Mouse (Mus musculus): ENCODE measurements around the gene Vat1. TPM values are rescaled to one million over a fixed set of nuclear protein-coding genes. Genes with fewer than 3 reads are reported as not detected.
"Not testable (repeated sequence)": the region's sequence is repeated elsewhere in the genome, so short reads cannot be mapped to it uniquely, and the experiment has no call there.

Gene Vat1
- polyA plus RNA-seq, 1 experiment from 2014 or later: 47.6 TPM

GRCm38 (mm10) chr11:101446860-101447259 is 19.2 kb downstream of the Vat1 start:
- H3K4me1 ChIP-seq (ENCODE audit: control insufficient read depth, insufficient read depth, low read length): peaks cover 17% of the 10 kb centered on the region; the same call in 1 of the 2 replicates

GRCm38 (mm10) chr11:101446319-101446718 is 19.7 kb downstream of the Vat1 start:
- no peak for ATAC-seq (ENCODE audit: insufficient number of reproducible peaks, insufficient read depth, low FRiP score, low read depth)
- H3K36me3 ChIP-seq (ENCODE audit: control insufficient read depth, insufficient read depth, low read length): peaks cover 21% of the 10 kb centered on the region
- H3K27me3 ChIP-seq (ENCODE audit: control insufficient read depth, insufficient read depth, low read length): no peaks in the 10 kb centered on the region
- H3K27ac ChIP-seq (ENCODE audit: low read length): no peak overlapping the region
- H3K4me3 ChIP-seq (ENCODE audit: low read depth, low read length): no peak overlapping the region
- peaks cover 17% of the 10 kb centered on the region; the same call in 1 of the 2 replicates for H3K4me1 ChIP-seq (ENCODE audit: control insufficient read depth, insufficient read depth, low read length)
- H3K9me3 ChIP-seq (ENCODE audit: control insufficient read depth, low read depth, low read length): no peaks in the 10 kb centered on the region
- H3K9ac ChIP-seq (replicated peaks; ENCODE audit: low read depth, low read length): no peak overlapping the region
- no peak overlapping the region for H3K4me2 ChIP-seq (replicated peaks; ENCODE audit: low read depth, low read length)
- 79% methylated on average over 1 of the region's 1 CpGs for WGBS

More at GRCm38 (mm10) chr11:101446860-101447259, 19.2 kb downstream of the Vat1 start:
- H3K4me3 ChIP-seq (ENCODE audit: low read depth, low read length); H3K27me3 ChIP-seq (ENCODE audit: control insufficient read depth, insufficient read depth, low read length); H3K4me2 ChIP-seq (replicated peaks; ENCODE audit: low read depth, low read length); H3K9me3 ChIP-seq (ENCODE audit: control insufficient read depth, low read depth, low read length); H3K9ac ChIP-seq (replicated peaks; ENCODE audit: low read depth, low read length); H3K27ac ChIP-seq (ENCODE audit: low read length); ATAC-seq (ENCODE audit: insufficient number of reproducible peaks, insufficient read depth, low FRiP score, low read depth): not testable (repeated sequence)
- H3K36me3 ChIP-seq (ENCODE audit: control insufficient read depth, insufficient read depth, low read length): peaks cover 21% of the 10 kb centered on the region
- 91% methylated on average over 8 of the region's 8 CpGs for WGBS

DNA sequence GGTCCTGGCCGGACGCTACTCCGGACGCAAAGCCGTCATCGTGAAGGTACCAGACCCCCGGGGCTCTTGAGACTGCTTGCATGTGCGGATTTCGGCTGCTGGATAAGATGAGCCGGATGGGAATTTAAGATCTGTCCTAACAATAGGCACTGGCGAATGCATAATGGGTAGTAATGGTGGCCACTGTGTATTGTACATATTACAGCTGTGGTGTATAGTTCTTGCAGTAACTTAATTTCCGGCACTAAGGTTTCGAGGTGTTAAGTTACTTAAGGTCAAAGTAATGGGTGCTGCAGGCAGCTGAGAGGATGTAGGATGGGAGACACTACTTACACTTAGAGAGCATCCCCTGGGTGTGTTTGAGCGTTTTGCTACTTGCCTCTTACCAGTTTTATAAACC is 23.3 kb downstream of the Vat1 start:
- Histone ChIP-seq H3K4me1 (ENCODE audit: control insufficient read depth, insufficient read depth, low read length) (peaks cover 15% of the 10 kb centered on the region; the same call in 1 of the 2 replicates), H3K9ac (replicated peaks; ENCODE audit: low read depth, low read length) (peak overlapping the region; percentile 95), H3K4me3 (ENCODE audit: low read depth, low read length) (peak overlapping the region; percentile 87), H3K27me3 (ENCODE audit: control insufficient read depth, insufficient read depth, low read length) (no peaks in the 10 kb centered on the region), H3K4me2 (replicated peaks; ENCODE audit: low read depth, low read length) (peak overlapping the region; percentile 93), H3K27ac (ENCODE audit: low read length) (peak overlapping the region; percentile 90), H3K36me3 (ENCODE audit: control insufficient read depth, insufficient read depth, low read length) (peaks cover 21% of the 10 kb centered on the region), H3K9me3 (ENCODE audit: control insufficient read depth, low read depth, low read length) (no peaks in the 10 kb centered on the region)
- ATAC-seq (ENCODE audit: insufficient number of reproducible peaks, insufficient read depth, low FRiP score, low read depth): no peak; the same call in 1 of the 2 replicates
- WGBS: under 1% methylated on average over 14 of the region's 14 CpGs

GRCm38 (mm10) chr11:101442127-101442693 is 23.8 kb downstream of the Vat1 start, which contains the start of gene Rpl27:
Rpl27 (plus strand) TSS chr11:101442298.
- Histone ChIP-seq H3K9me3 (ENCODE audit: control insufficient read depth, low read depth, low read length) (no peaks in the 10 kb centered on the region), H3K4me1 (ENCODE audit: control insufficient read depth, insufficient read depth, low read length) (peaks cover 15% of the 10 kb centered on the region; the same call in 1 of the 2 replicates), H3K27ac (ENCODE audit: low read length) (peak within 1 kb of the TSS; percentile 90), H3K4me2 (replicated peaks; ENCODE audit: low read depth, low read length) (peak within 1 kb of the TSS; percentile 93), H3K9ac (replicated peaks; ENCODE audit: low read depth, low read length) (peak within 1 kb of the TSS; percentile 95), H3K27me3 (ENCODE audit: control insufficient read depth, insufficient read depth, low read length) (no peaks in the 10 kb centered on the region), H3K36me3 (ENCODE audit: control insufficient read depth, insufficient read depth, low read length) (peaks cover 21% of the 10 kb centered on the region), H3K4me3 (ENCODE audit: low read depth, low read length) (peak within 1 kb of the TSS; percentile 87)
- under 1% methylated on average over 42 of the region's 42 CpGs for WGBS
- ATAC-seq (ENCODE audit: insufficient number of reproducible peaks, insufficient read depth, low FRiP score, low read depth): peak; percentile 98

- not testable (repeated sequence) for H3K9ac ChIP-seq (replicated peaks; ENCODE audit: low read depth, low read length); ATAC-seq (ENCODE audit: insufficient number of reproducible peaks, insufficient read depth, low FRiP score, low read depth)
Measured at GRCm38 (mm10) chr11:101441450-101442126, 24.4 kb downstream of the Vat1 start.

GRCm38 (mm10) chr11:101438006-101438405 is 28.0 kb downstream of the Vat1 start:
- not testable (repeated sequence) for H3K4me1 ChIP-seq (ENCODE audit: control insufficient read depth, insufficient read depth, low read length); ATAC-seq (ENCODE audit: insufficient number of reproducible peaks, insufficient read depth, low FRiP score, low read depth); H3K4me3 ChIP-seq (ENCODE audit: low read depth, low read length); H3K27ac ChIP-seq (ENCODE audit: low read length); H3K27me3 ChIP-seq (ENCODE audit: control insufficient read depth, insufficient read depth, low read length); H3K9me3 ChIP-seq (ENCODE audit: control insufficient read depth, low read depth, low read length); H3K9ac ChIP-seq (replicated peaks; ENCODE audit: low read depth, low read length); H3K4me2 ChIP-seq (replicated peaks; ENCODE audit: low read depth, low read length)
- H3K36me3 ChIP-seq (ENCODE audit: control insufficient read depth, insufficient read depth, low read length): peaks cover 18% of the 10 kb centered on the region
- WGBS: 54% methylated on average over 3 of the region's 3 CpGs

More at GRCm38 (mm10) chr11:101441450-101442126, 24.4 kb downstream of the Vat1 start:
- H3K4me1 ChIP-seq (ENCODE audit: control insufficient read depth, insufficient read depth, low read length): peaks cover 15% of the 10 kb centered on the region; the same call in 1 of the 2 replicates
- peaks cover 21% of the 10 kb centered on the region for H3K36me3 ChIP-seq (ENCODE audit: control insufficient read depth, insufficient read depth, low read length)
- H3K27me3 ChIP-seq (ENCODE audit: control insufficient read depth, insufficient read depth, low read length); H3K9me3 ChIP-seq (ENCODE audit: control insufficient read depth, low read depth, low read length); H3K27ac ChIP-seq (ENCODE audit: low read length): not testable (repeated sequence)
- 38% methylated on average over 15 of the region's 15 CpGs for WGBS
- peak overlapping the region; percentile 31 for H3K4me2 ChIP-seq (replicated peaks; ENCODE audit: low read depth, low read length)
- H3K4me3 ChIP-seq (ENCODE audit: low read depth, low read length): peak overlapping the region; percentile 87

GRCm38 (mm10) chr11:101436916-101437315 is 29.1 kb downstream of the Vat1 start:
- Histone ChIP-seq H3K4me2 (replicated peaks; ENCODE audit: low read depth, low read length) (no peak overlapping the region), H3K4me3 (ENCODE audit: low read depth, low read length) (no peak overlapping the region), H3K9ac (replicated peaks; ENCODE audit: low read depth, low read length) (no peak overlapping the region), H3K27me3 (ENCODE audit: control insufficient read depth, insufficient read depth, low read length) (no peaks in the 10 kb centered on the region), H3K9me3 (ENCODE audit: control insufficient read depth, low read depth, low read length) (no peaks in the 10 kb centered on the region), H3K27ac (ENCODE audit: low read length) (no peak overlapping the region), H3K4me1 (ENCODE audit: control insufficient read depth, insufficient read depth, low read length) (no peaks in the 10 kb centered on the region), H3K36me3 (ENCODE audit: control insufficient read depth, insufficient read depth, low read length) (peaks cover 25% of the 10 kb centered on the region)
- WGBS: 84% methylated on average over 4 of the region's 4 CpGs
- ATAC-seq (ENCODE audit: insufficient number of reproducible peaks, insufficient read depth, low FRiP score, low read depth): no peak

- no peak overlapping the region for H3K9ac ChIP-seq (replicated peaks; ENCODE audit: low read depth, low read length)
- no peaks in the 10 kb centered on the region for H3K27me3 ChIP-seq (ENCODE audit: control insufficient read depth, insufficient read depth, low read length)
- H3K4me3 ChIP-seq (ENCODE audit: low read depth, low read length): no peak overlapping the region
- H3K9me3 ChIP-seq (ENCODE audit: control insufficient read depth, low read depth, low read length): no peaks in the 10 kb centered on the region
- H3K27ac ChIP-seq (ENCODE audit: low read length): no peak overlapping the region
- H3K4me2 ChIP-seq (replicated peaks; ENCODE audit: low read depth, low read length): no peak overlapping the region
- peaks cover 35% of the 10 kb centered on the region for H3K36me3 ChIP-seq (ENCODE audit: control insufficient read depth, insufficient read depth, low read length)
- WGBS: 82% methylated on average over 4 of the region's 4 CpGs
- no peak for ATAC-seq (ENCODE audit: insufficient number of reproducible peaks, insufficient read depth, low FRiP score, low read depth)
- H3K4me1 ChIP-seq (ENCODE audit: control insufficient read depth, insufficient read depth, low read length): no peaks in the 10 kb centered on the region
Measured at GRCm38 (mm10) chr11:101435831-101436230, 30.2 kb downstream of the Vat1 start.
